Mouse (Mus musculus): ENCODE measurements at regions not wholly inside any gene's neighbourhood (a gene's known extent, or its start where the extent isn't known, plus 50 kb on each side); places are given as distances from the start of the nearest gene placed in this dataset.
"Not testable (repeated sequence)": the region's sequence is repeated elsewhere in the genome, so short reads cannot be mapped to it uniquely, and the experiment has no call there.

DNA sequence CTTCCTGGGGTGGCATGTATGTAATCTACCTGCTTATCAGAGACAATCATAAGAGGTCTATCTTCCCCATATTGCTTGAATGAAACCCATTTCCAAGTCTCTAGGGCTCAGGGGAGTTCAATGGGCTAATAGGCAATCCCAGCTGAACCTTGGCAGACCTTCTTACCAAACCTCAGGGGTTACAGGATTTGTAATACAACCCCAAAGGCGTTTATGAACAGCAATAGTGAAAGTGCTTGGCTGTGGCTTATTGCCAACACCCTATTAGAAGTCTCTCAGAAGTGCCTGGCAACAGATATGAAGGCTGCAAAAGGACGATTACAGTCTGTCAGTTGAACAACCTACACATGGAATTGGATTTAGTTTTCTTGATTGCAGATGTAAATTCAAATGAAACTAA, 534.0 kb upstream of the Pou3f2 start:
- H3K4me1 ChIP-seq (replicated peaks; ENCODE audit: control insufficient read depth, insufficient read depth, low read length) = no peaks in the 10 kb centered on the region
- WGBS = 48% methylated on average over 2 of the region's 2 CpGs
- no peak overlapping the region for H3K27ac ChIP-seq (ENCODE audit: low read depth, low read length)
- no peaks in the 10 kb centered on the region for H3K36me3 ChIP-seq (ENCODE audit: control insufficient read depth, insufficient read depth)
- no peak overlapping the region for H3K9ac ChIP-seq (ENCODE audit: low read depth, low read length)
- no peak for ATAC-seq
- H3K9me3 ChIP-seq (ENCODE audit: control insufficient read depth) = no peaks in the 10 kb centered on the region
- no peak overlapping the region for H3K4me2 ChIP-seq (replicated peaks; ENCODE audit: low read depth)
- H3K4me3 ChIP-seq (ENCODE audit: low read depth, low read length) = no peak overlapping the region
- no peaks in the 10 kb centered on the region for H3K27me3 ChIP-seq (replicated peaks; ENCODE audit: control insufficient read depth, insufficient read depth, low read length)
- TF ChIP-seq CTCF (IDR thresholded peaks at IDR 0.05; ENCODE audit: low read depth) = no peak

DNA sequence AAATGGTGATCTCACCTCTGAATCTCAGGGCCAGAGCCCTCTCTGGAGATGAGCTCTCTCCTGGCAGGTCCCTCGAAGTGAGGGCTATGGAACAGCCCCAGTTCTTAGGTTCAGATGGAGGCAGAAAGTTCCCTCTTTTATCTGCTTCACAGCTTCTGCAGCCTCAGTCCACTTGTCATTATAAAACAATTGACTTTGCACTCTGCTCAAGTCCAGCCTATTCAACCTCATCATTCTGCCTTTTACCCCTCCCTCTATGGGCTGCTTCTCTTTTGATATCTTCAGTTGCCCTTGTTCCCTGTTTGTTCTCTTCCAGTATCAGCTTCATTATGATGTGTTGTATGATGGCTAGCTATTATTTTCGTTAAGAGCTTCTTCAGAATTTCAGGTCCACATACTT, 522.2 kb upstream of the Pou3f2 start:
- TF ChIP-seq CTCF (IDR thresholded peaks at IDR 0.05; ENCODE audit: low read depth) = no peak
- Histone ChIP-seq H3K4me1 (replicated peaks; ENCODE audit: control insufficient read depth, insufficient read depth, low read length) (no peaks in the 10 kb centered on the region), H3K36me3 (ENCODE audit: control insufficient read depth, insufficient read depth) (no peaks in the 10 kb centered on the region), H3K4me3 (ENCODE audit: low read depth, low read length) (no peak overlapping the region), H3K27me3 (replicated peaks; ENCODE audit: control insufficient read depth, insufficient read depth, low read length) (no peaks in the 10 kb centered on the region), H3K9me3 (ENCODE audit: control insufficient read depth) (no peaks in the 10 kb centered on the region), H3K4me2 (replicated peaks; ENCODE audit: low read depth) (no peak overlapping the region), H3K27ac (ENCODE audit: low read depth, low read length) (no peak overlapping the region), H3K9ac (ENCODE audit: low read depth, low read length) (no peak overlapping the region)
- no peak; the same call in 1 of the 2 replicates for ATAC-seq
- 54% methylated on average over 2 of the region's 2 CpGs for WGBS

DNA sequence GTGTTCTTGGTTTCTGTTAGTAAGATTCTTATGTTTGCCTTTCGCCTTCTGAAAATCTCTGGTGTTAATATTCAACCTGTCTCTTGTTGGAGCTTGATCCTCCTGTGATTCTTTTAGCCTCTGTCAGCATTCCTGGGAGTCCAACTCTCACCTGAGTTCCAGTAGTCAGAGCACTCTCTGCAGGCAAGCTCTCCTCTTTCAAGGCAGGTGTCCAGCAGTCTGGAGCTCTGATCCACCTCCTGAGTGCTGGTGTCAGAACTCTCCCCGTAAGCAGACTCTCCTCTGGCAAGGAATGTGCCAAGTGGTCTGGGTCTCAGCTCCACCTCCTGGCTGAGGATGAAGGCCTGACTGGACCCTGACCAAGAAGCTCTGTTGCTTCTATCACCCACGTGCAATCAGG, 521.0 kb upstream of the Pou3f2 start:
- WGBS = 31% methylated on average over 3 of the region's 3 CpGs

DNA sequence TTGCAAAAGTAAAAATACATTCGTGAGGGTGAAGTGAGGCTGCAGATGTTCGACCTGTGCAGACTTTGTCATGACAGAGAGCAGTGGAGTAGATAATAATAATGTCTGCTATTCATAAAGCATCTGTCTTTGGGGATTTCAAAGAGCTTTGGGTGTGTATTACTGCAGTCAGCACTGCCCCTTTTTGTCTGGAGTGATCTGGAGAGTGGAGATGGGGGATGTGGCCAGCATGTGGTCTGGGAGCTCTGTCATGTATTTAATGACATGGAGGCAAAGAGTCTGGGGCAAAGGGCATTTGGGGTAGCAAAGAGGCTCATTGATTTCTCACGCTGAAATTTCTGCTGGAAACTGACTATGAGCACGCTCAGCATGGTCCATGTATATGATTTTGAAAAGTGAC, 510.8 kb upstream of the Pou3f2 start:
- Histone ChIP-seq H3K9me3 (ENCODE audit: control insufficient read depth) (no peaks in the 10 kb centered on the region), H3K4me3 (ENCODE audit: low read depth, low read length) (no peak overlapping the region), H3K36me3 (ENCODE audit: control insufficient read depth, insufficient read depth) (no peaks in the 10 kb centered on the region), H3K4me2 (replicated peaks; ENCODE audit: low read depth) (no peak overlapping the region), H3K4me1 (replicated peaks; ENCODE audit: control insufficient read depth, insufficient read depth, low read length) (no peaks in the 10 kb centered on the region), H3K27ac (ENCODE audit: low read depth, low read length) (no peak overlapping the region), H3K9ac (ENCODE audit: low read depth, low read length) (no peak overlapping the region), H3K27me3 (replicated peaks; ENCODE audit: control insufficient read depth, insufficient read depth, low read length) (no peaks in the 10 kb centered on the region)
- WGBS = 41% methylated on average over 4 of the region's 4 CpGs
- ATAC-seq = no peak
- TF ChIP-seq CTCF (IDR thresholded peaks at IDR 0.05; ENCODE audit: low read depth) = no peak

More for the DNA sequence above, 521.0 kb upstream of the Pou3f2 start:
- not testable (repeated sequence) for H3K27ac ChIP-seq (ENCODE audit: low read depth, low read length); H3K4me3 ChIP-seq (ENCODE audit: low read depth, low read length); H3K27me3 ChIP-seq (replicated peaks; ENCODE audit: control insufficient read depth, insufficient read depth, low read length); H3K4me2 ChIP-seq (replicated peaks; ENCODE audit: low read depth); H3K9ac ChIP-seq (ENCODE audit: low read depth, low read length); H3K4me1 ChIP-seq (replicated peaks; ENCODE audit: control insufficient read depth, insufficient read depth, low read length); H3K9me3 ChIP-seq (ENCODE audit: control insufficient read depth); H3K36me3 ChIP-seq (ENCODE audit: control insufficient read depth, insufficient read depth)
- ATAC-seq = peak; percentile 13; the same call in 1 of the 2 replicates

DNA sequence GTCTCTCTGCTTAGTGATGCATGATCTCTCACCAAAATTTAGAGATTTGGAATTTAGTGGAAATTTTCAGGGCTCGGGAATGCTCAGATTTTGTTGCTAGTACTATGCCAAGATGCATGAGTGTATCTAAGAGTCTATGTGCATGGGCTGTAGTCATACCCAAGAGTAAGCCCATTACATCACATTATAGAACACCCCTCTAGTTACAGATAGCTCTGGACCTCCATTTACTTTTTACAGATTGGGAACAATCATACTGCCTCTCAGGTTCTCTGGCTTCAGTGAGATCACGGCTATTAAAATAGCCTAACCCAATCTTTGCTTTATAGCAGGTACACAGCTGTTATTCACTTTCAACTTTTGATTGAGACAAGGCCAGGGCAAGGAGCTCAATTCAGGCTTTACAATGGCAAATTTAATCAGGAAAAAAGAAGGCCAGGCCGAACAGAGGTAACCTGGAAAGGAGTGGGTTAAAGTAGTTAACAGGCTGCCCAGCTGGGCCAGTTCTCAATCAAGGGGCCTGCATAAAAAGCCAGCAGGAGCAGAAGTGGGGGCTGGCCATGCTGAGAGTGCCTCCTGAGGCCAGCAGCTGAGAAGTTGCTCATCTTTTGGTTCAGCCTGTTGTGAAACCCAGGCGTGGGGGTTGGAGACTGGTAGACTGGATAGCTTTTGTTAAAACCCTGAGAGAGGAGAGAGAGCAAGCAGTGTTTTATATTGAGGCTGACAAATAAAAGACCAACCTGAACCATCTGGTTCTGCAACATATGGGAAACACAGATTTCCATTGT, 509.2 kb upstream of the Pou3f2 start:
- no peak for TF ChIP-seq CTCF (IDR thresholded peaks at IDR 0.05; ENCODE audit: low read depth)
- no peak overlapping the region for H3K9ac ChIP-seq (ENCODE audit: low read depth, low read length)
- ATAC-seq = no peak
- H3K4me3 ChIP-seq (ENCODE audit: low read depth, low read length) = no peak overlapping the region
- H3K27me3 ChIP-seq (replicated peaks; ENCODE audit: control insufficient read depth, insufficient read depth, low read length) = no peaks in the 10 kb centered on the region
- H3K27ac ChIP-seq (ENCODE audit: low read depth, low read length) = no peak overlapping the region
- no peak overlapping the region for H3K4me2 ChIP-seq (replicated peaks; ENCODE audit: low read depth)
- H3K9me3 ChIP-seq (ENCODE audit: control insufficient read depth) = no peaks in the 10 kb centered on the region
- H3K4me1 ChIP-seq (replicated peaks; ENCODE audit: control insufficient read depth, insufficient read depth, low read length) = no peaks in the 10 kb centered on the region
- no peaks in the 10 kb centered on the region for H3K36me3 ChIP-seq (ENCODE audit: control insufficient read depth, insufficient read depth)
- WGBS = 46% methylated on average over 4 of the region's 4 CpGs

DNA sequence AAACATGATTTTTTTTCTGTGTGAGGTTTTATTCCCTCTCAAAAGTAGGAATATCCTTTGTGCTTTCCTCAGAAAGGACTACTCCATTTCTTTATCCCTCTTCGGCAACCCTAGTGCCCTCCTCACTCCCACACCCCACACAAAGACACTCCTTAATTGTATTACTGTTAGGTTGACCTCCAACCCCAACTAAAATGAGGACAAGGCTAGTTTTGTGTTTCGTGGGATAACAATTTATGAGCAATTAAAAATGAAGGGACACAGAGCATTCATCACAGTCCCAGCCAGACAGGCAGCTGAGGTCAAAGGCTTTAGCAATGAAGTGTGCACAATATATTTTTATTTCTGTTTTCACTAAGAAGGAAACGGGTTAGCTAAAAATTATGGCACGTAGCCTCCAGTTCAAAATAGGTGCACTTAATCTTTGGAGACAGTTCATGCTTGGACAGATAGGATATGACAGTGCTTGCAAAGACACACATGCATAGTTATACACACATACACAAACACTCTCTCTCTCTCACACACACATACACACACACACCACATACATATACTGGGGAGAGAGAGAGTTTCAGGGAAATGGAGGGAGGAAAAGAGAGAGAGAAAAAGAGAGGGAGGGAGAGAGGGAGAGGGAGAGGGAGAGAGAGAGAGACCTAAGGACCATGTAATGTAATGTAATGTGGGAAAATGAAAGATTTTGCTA, 498.8 kb upstream of the Pou3f2 start:
- no peak for ATAC-seq
- H3K4me2 ChIP-seq (replicated peaks; ENCODE audit: low read depth) = no peak overlapping the region
- H3K9ac ChIP-seq (ENCODE audit: low read depth, low read length) = no peak overlapping the region
- no peaks in the 10 kb centered on the region for H3K27me3 ChIP-seq (replicated peaks; ENCODE audit: control insufficient read depth, insufficient read depth, low read length)
- TF ChIP-seq CTCF (IDR thresholded peaks at IDR 0.05; ENCODE audit: low read depth) = no peak
- no peaks in the 10 kb centered on the region for H3K36me3 ChIP-seq (ENCODE audit: control insufficient read depth, insufficient read depth)
- no peak overlapping the region for H3K27ac ChIP-seq (ENCODE audit: low read depth, low read length)
- 41% methylated on average over 4 of the region's 4 CpGs for WGBS
- no peak overlapping the region for H3K4me3 ChIP-seq (ENCODE audit: low read depth, low read length)
- H3K4me1 ChIP-seq (replicated peaks; ENCODE audit: control insufficient read depth, insufficient read depth, low read length) = no peaks in the 10 kb centered on the region
- no peaks in the 10 kb centered on the region for H3K9me3 ChIP-seq (ENCODE audit: control insufficient read depth)

Data from intestine, postnatal 0 days (tissue).